Comparison of ENCODE assay signal across 20 mouse cellular contexts in genomic region chr7:112449954-112450700, GRCm38 (mm10). TPM values are rescaled to one million over a fixed set of nuclear protein-coding genes. Genes with fewer than 3 reads are reported as not detected.
DNase-seq lines count a peak whose midpoint lies in the region; ATAC-seq and TF ChIP-seq lines count a peak whose summit lies in the region.
"Had no signal": no experiment of that assay in that cellular context is flagged by ENCODE, and none has a peak within 500 bp of the region (broad histone marks: within the 10 kb centered on the region; RNA-seq: fewer than 3 reads in every experiment).

No protein-coding gene starts in this region.

- no peak for TF ChIP-seq CTCF in liver, postnatal 0 days (IDR thresholded peaks at IDR 0.05; ENCODE audit: low read depth)

- no peaks in the 10 kb centered on the region for H3K36me3 ChIP-seq in intestine, embryonic 14.5 days (ENCODE audit: control insufficient read depth, insufficient read depth, low read length)
- no peaks in the 10 kb centered on the region for H3K36me3 ChIP-seq in liver, postnatal 0 days (replicated peaks; ENCODE audit: insufficient read depth, low read length)
- H3K36me3 ChIP-seq in forebrain, embryonic 16.5 days (ENCODE audit: control insufficient read depth, insufficient read depth) = no peaks in the 10 kb centered on the region
- H3K36me3 ChIP-seq: hindbrain, embryonic 13.5 days had no signal

- 0 out of 2 replicates have a peak, but pooled peaks have one; percentile 8 for ATAC-seq in intestine, embryonic 14.5 days (replicated peaks; ENCODE audit: low FRiP score, low TSS enrichment, low read depth)
- ATAC-seq in liver, postnatal 0 days = peak; percentile 96
- no peak for ATAC-seq in megakaryocyte-erythroid progenitor cell, adult 5-6 weeks (replicated peaks; ENCODE audit: low FRiP score, low TSS enrichment, poor library complexity, severe bottlenecking)
- no peak for ATAC-seq in forebrain, embryonic 16.5 days

- no peaks in the 10 kb centered on the region for H3K9me3 ChIP-seq in intestine, embryonic 14.5 days (ENCODE audit: control insufficient read depth, low read length)
- no peaks in the 10 kb centered on the region for H3K9me3 ChIP-seq in liver, postnatal 0 days (ENCODE audit: low read length)
- peaks cover 2% of the 10 kb centered on the region; the same call in 1 of the 2 replicates for H3K9me3 ChIP-seq in forebrain, embryonic 16.5 days (ENCODE audit: control insufficient read depth, low read length)
- H3K9me3 ChIP-seq: embryonic facial prominence, embryonic 13.5 days; hindbrain, embryonic 13.5 days had no signal

- H3K4me2 ChIP-seq in intestine, embryonic 14.5 days (ENCODE audit: low read length) = no peak overlapping the region
- no peak overlapping the region for H3K4me2 ChIP-seq in liver, postnatal 0 days (ENCODE audit: low read depth, low read length)
- no peak overlapping the region for H3K4me2 ChIP-seq in forebrain, embryonic 16.5 days (ENCODE audit: low read length)
- H3K4me2 ChIP-seq: embryonic facial prominence, embryonic 13.5 days; hindbrain, embryonic 13.5 days; midbrain, embryonic 11.5 days had no signal

- H3K4me3 ChIP-seq in intestine, embryonic 14.5 days (ENCODE audit: low read depth, low read length) = no peak overlapping the region
- H3K4me3 ChIP-seq in liver, postnatal 0 days (ENCODE audit: low read depth, low read length) = no peak overlapping the region
- H3K4me3 ChIP-seq in forebrain, embryonic 16.5 days (replicated peaks; ENCODE audit: low read length) = no peak overlapping the region
- H3K4me3 ChIP-seq: embryonic facial prominence, embryonic 13.5 days; hindbrain, embryonic 13.5 days had no signal

- H3K9ac ChIP-seq in intestine, embryonic 14.5 days (ENCODE audit: low read length) = no peak overlapping the region
- no peak overlapping the region for H3K9ac ChIP-seq in liver, postnatal 0 days (replicated peaks)
- no peak overlapping the region for H3K9ac ChIP-seq in forebrain, embryonic 16.5 days (replicated peaks; ENCODE audit: low read depth, low read length)
- H3K9ac ChIP-seq: embryonic facial prominence, embryonic 13.5 days; hindbrain, embryonic 13.5 days had no signal

- peaks cover 36% of the 10 kb centered on the region for H3K4me1 ChIP-seq in intestine, embryonic 14.5 days (replicated peaks; ENCODE audit: control insufficient read depth, insufficient read depth, low read length)
- peaks cover 8% of the 10 kb centered on the region for H3K4me1 ChIP-seq in liver, postnatal 0 days (ENCODE audit: insufficient read depth)
- peaks cover 6% of the 10 kb centered on the region for H3K4me1 ChIP-seq in forebrain, embryonic 16.5 days (replicated peaks; ENCODE audit: control insufficient read depth, insufficient read depth, low read length)

- peak; percentile 61 for DNase-seq in adrenal gland, postnatal 14 days
- no peak for DNase-seq in adrenal gland, postnatal 4 days (ENCODE audit: low spot score in 2 of 2)
- DNase-seq in intestine, embryonic 14.5 days (ENCODE audit: low spot score) = no peak
- peak; percentile 84 for DNase-seq in kidney, postnatal 36 days
- peak; percentile 75 for DNase-seq in liver, postnatal 0 days
- DNase-seq in thymus, postnatal 4 days = no peak
- DNase-seq: cerebellum, adult 9-11 months; gastrocnemius, postnatal 10 days; heart, postnatal 10 days; layer of hippocampus, postnatal 36 days; left cerebral cortex, postnatal 4 days; lung, adult 2 months; lung, postnatal 36 days; right cerebral cortex, postnatal 25 days; thymus, postnatal 25 days had no signal

- no peaks in the 10 kb centered on the region for H3K27me3 ChIP-seq in intestine, embryonic 14.5 days (replicated peaks; ENCODE audit: control insufficient read depth, insufficient read depth, low read length)
- H3K27me3 ChIP-seq in liver, postnatal 0 days (ENCODE audit: insufficient read depth, low read length) = no peaks in the 10 kb centered on the region
- no peaks in the 10 kb centered on the region for H3K27me3 ChIP-seq in forebrain, embryonic 16.5 days (replicated peaks; ENCODE audit: control insufficient read depth, insufficient read depth, low read length)
- H3K27me3 ChIP-seq: embryonic facial prominence, embryonic 13.5 days; hindbrain, embryonic 13.5 days had no signal

- H3K27ac ChIP-seq in intestine, embryonic 14.5 days (ENCODE audit: low read depth) = no peak overlapping the region
- peak overlapping the region; percentile 76 for H3K27ac ChIP-seq in liver, postnatal 0 days (ENCODE audit: low read depth)
- H3K27ac ChIP-seq in forebrain, embryonic 16.5 days (ENCODE audit: low read length) = no peak overlapping the region
- H3K27ac ChIP-seq: embryonic facial prominence, embryonic 13.5 days; hindbrain, embryonic 13.5 days had no signal

- 80% methylated on average over 8 of the region's 8 CpGs for WGBS in intestine, embryonic 14.5 days
- whole genome bisulfite sequencing in liver, postnatal 0 days (ENCODE audit: insufficient replicate concordance) = 57% methylated on average over 8 of the region's 8 CpGs
- 89% methylated on average over 8 of the region's 8 CpGs for WGBS in forebrain, embryonic 16.5 days

- TF ChIP-seq EP300 in liver, postnatal 0 days (IDR thresholded peaks at IDR 0.05; ENCODE audit: low read depth) = no peak

RNA-seq across cellular contexts. Expression of gene Parva, which starts 22.8 kb away (rescaled TPM):
- total RNA-seq in adrenal gland, postnatal 14 days (2021) = 84.2 and 94.8 TPM in 2 replicates
- 100 to 1,000 TPM; 106 to 136 TPM for total RNA-seq in adrenal gland, postnatal 4 days (2021)
- polyA plus RNA-seq in intestine, embryonic 14.5 days (2014; fragmentation: Nextera tagmentation; extraction: Ambion mirVana) = 102 and 114 TPM in 2 replicates
- 8.0 and 8.6 TPM in 2 replicates for polyA plus RNA-seq in liver, postnatal 0 days (2015; fragmentation: Nextera tagmentation; extraction: Ambion mirVana)
- not detected in 2 replicates for total RNA-seq in megakaryocyte-erythroid progenitor cell, adult 5-6 weeks (2014; fragmentation: Nextera tagmentation)
- total RNA-seq in megakaryocyte-erythroid progenitor cell, adult 5-6 weeks (2017) = not detected in 2 replicates
- polyA plus RNA-seq in forebrain, embryonic 16.5 days (2015; fragmentation: Nextera tagmentation; extraction: Ambion mirVana) = 21.1 and 27.1 TPM in 2 replicates

Comparison
In these comparisons a context has a peak if more than half of its experiments do, and no peak if none do; other contexts are left out.
1. DNase-seq: peak in adrenal gland, postnatal 14 days (single experiment), kidney, postnatal 36 days (2 of 2) and liver, postnatal 0 days (single experiment); none in adrenal gland, postnatal 4 days (0 of 2), intestine, embryonic 14.5 days (single experiment) and thymus, postnatal 4 days (single experiment).
2. ATAC-seq: peak in intestine, embryonic 14.5 days (single experiment) and liver, postnatal 0 days (single experiment); none in megakaryocyte-erythroid progenitor cell, adult 5-6 weeks (single experiment) and forebrain, embryonic 16.5 days (single experiment).
3. RNA of gene Parva, which starts 22.8 kb away (total RNA-seq): 106 to 136 TPM in adrenal gland, postnatal 4 days and 84.2 to 94.8 TPM in adrenal gland, postnatal 14 days; not detected in megakaryocyte-erythroid progenitor cell, adult 5-6 weeks; every median in the first group is over 10 times any median in the second.